Mouse (Mus musculus) hindbrain, embryonic 15.5 days (tissue): ENCODE data around the gene BC005624. TPM values are rescaled to one million over a fixed set of nuclear protein-coding genes. Genes with fewer than 3 reads are reported as not detected.

Source experiments
- ATAC-seq: fragments of 200-750 bp; cut with Nextera tagmentation; 2 replicates; pipeline ENCODE4 v1.8.0; 2017; ENCODE audit warnings: low read depth, moderate number of reproducible peaks, moderate TSS enrichment; ENCODE audit not compliant: low FRiP score
- H3K27ac ChIP-seq: fragments of 300-500 bp; sonication (generic); replicated peaks from 2 replicates; pipeline ENCODE4 v1.5.1; 2015; ENCODE audit warnings: mild to moderate bottlenecking, inconsistent platforms
- H3K27me3 ChIP-seq: fragments of 300-500 bp; sonication (generic); 2 replicates; pipeline ENCODE4 v1.6.1; 2015; ENCODE audit warnings: control low read depth, inconsistent platforms
- H3K36me3 ChIP-seq: fragments of 300-500 bp; sonication (generic); 2 replicates; pipeline ENCODE4 v1.6.1; 2015; ENCODE audit warnings: control low read depth, inconsistent platforms
- H3K4me1 ChIP-seq: fragments of 300-500 bp; sonication (generic); replicated peaks from 2 replicates; pipeline ENCODE4 v1.6.1; 2015; ENCODE audit warnings: control low read depth, inconsistent platforms
- H3K4me2 ChIP-seq: fragments of 300-500 bp; sonication (generic); 2 replicates; pipeline ENCODE4 v1.6.1; 2015; ENCODE audit warnings: moderate library complexity, mild to moderate bottlenecking, inconsistent platforms
- H3K4me3 ChIP-seq: fragments of 300-500 bp; sonication (generic); 2 replicates; pipeline ENCODE4 v1.5.1; 2015; ENCODE audit warnings: mild to moderate bottlenecking, inconsistent platforms
- H3K9ac ChIP-seq: fragments of 300-500 bp; sonication (generic); 2 replicates; pipeline ENCODE4 v1.6.1; 2015; ENCODE audit warnings: inconsistent platforms
- H3K9me3 ChIP-seq: fragments of 300-500 bp; sonication (generic); 2 replicates; pipeline ENCODE4 v1.6.1; 2016; ENCODE audit warnings: control low read depth, inconsistent platforms
- WGBS: fragments of 180-500 bp; shearing (Covaris S2); methylation state at CpG from one replicate; pipeline ENCODE4 v1.1.7; 2015; 5-methylcytosine and 5-hydroxymethylcytosine counted together
- polyA plus RNA-seq: library from polyadenylated mRNA; unstranded; fragments of >200 nt; fragmentation: Nextera tagmentation; extraction: Ambion mirVana; gene quantifications from 2 replicates; pipeline ENCODE4 v1.2.1, GENCODE M21; 2015

BC005624 gene
- 89.9 and 93.8 TPM in 2 replicates for polyA plus RNA-seq

- Histone ChIP-seq H3K4me2 (peak within 1 kb of the TSS; percentile 85), H3K36me3 (peaks cover 25% of the 10 kb centered on the region), H3K4me1 (peaks cover 33% of the 10 kb centered on the region), H3K4me3 (peak within 1 kb of the TSS; percentile 55), H3K9me3 (no peaks in the 10 kb centered on the region), H3K27ac (peak within 1 kb of the TSS; percentile 85), H3K9ac (peak within 1 kb of the TSS; percentile 62), H3K27me3 (no peaks in the 10 kb centered on the region)
- under 1% methylated on average over 66 of the region's 66 CpGs for WGBS
- peak; percentile 99 for ATAC-seq
These were observed at the start of gene BC005624, which contains the start of gene Usp20 for GRCm38 (mm10) chr2:30981790-30982513. Gene BC005624, minus strand, starts transcription at chr2:30982201. Gene Usp20, plus strand, starts transcription at chr2:30982279.

DNA sequence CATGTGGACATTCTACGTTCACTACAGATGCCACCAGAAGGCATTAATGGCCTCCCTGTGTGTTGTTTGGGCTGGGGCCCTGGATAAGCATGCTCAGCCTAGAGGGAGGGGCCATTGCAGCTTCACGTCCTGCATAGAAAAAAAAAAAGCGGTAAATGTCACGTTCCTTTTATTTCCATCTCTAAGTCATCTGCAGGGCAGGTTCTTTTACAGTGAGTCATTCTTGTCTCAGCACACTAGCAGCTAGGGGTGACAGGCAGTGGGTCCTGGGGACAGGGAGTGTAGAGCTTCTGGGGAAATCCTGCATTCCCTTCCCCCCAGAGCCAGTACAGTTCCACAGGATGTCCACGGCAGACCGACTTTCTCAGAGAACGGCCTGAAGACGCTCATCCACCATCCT lies 44.6 kb upstream of the BC005624 start:
- no peaks in the 10 kb centered on the region for H3K4me1 ChIP-seq
- H3K9ac ChIP-seq, result no peak overlapping the region
- no peak overlapping the region for H3K27ac ChIP-seq
- no peak for ATAC-seq
- no peaks in the 10 kb centered on the region for H3K9me3 ChIP-seq
- H3K4me2 ChIP-seq, result no peak overlapping the region
- 72% methylated on average over 8 of the region's 8 CpGs for WGBS
- H3K36me3 ChIP-seq, result peaks cover 32% of the 10 kb centered on the region
- no peaks in the 10 kb centered on the region for H3K27me3 ChIP-seq
- H3K4me3 ChIP-seq, result no peak overlapping the region

DNA sequence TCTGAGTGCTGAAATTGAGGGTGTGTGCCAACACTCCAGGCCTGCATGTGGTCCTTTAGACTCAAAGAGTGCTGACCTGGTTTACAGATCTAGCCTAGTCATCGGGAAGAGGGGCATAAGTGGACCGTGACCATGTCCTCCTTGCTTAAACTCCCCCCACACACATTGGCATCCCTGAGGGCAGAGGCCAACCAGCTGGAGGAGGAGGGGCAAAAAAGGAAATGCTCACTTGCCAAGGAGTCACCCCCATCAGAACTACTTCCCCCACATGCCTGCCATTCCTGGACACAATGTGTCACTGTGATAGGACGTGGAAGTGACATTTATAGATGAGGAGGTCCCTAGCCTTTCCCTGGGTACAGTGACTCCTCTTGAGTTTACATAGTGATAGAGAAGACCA lies 43.5 kb upstream of the BC005624 start:
- Histone ChIP-seq H3K27me3 (no peaks in the 10 kb centered on the region), H3K9ac (no peak overlapping the region), H3K4me1 (no peaks in the 10 kb centered on the region), H3K27ac (no peak overlapping the region), H3K4me3 (no peak overlapping the region), H3K4me2 (no peak overlapping the region), H3K9me3 (no peaks in the 10 kb centered on the region), H3K36me3 (peaks cover 31% of the 10 kb centered on the region; the same call in 1 of the 2 replicates)
- 85% methylated on average over 3 of the region's 3 CpGs for WGBS
- ATAC-seq, result no peak

DNA sequence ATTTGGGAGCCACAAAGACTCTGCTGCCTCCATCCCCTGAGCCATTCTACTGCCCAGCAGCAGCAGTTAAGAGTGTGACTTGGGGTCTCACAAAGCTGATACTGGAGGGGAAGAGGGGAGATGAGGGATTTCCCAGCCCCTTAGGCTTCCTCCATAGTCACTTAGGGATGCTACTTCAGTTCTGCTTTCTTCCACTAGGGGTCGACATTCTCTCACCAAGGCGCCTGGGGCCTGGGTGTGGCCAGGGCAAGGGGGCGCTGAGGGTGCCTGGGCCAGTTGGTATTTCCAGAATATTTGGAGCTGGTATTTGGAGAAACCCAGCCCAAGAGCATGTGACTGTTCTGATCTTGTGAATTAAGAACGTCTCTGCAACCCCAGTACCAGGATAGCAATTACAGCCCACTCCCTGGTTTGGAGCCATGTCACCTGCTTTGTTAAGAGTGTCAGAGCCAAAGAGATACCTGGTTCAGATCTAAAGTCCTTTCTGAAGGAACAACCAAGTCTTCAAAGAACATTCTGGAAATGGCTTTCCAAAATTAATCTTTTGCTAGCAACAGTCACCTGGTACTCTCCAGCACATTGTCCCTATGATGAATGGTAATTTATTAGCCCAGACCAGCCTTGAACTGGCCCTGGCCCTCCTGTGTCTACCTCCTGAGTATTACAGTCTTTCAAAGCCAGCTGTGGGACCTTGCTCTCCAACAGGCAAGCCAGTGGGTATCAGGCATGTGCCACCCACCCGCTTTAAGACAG lies 42.8 kb upstream of the BC005624 start:
- 0 out of 2 replicates have a peak, but pooled peaks have one; percentile 25 for ATAC-seq
- H3K4me2 ChIP-seq, result no peak overlapping the region
- WGBS, result 29% methylated on average over 5 of the region's 5 CpGs
- H3K36me3 ChIP-seq, result peaks cover 37% of the 10 kb centered on the region; the same call in 1 of the 2 replicates
- H3K27me3 ChIP-seq, result no peaks in the 10 kb centered on the region
- H3K4me1 ChIP-seq, result no peaks in the 10 kb centered on the region
- no peak overlapping the region for H3K9ac ChIP-seq
- H3K9me3 ChIP-seq, result no peaks in the 10 kb centered on the region
- no peak overlapping the region for H3K27ac ChIP-seq
- H3K4me3 ChIP-seq, result no peak overlapping the region

- no peak for ATAC-seq
- Histone ChIP-seq H3K9me3 (no peaks in the 10 kb centered on the region), H3K36me3 (peaks cover 42% of the 10 kb centered on the region; the same call in 1 of the 2 replicates), H3K4me2 (no peak overlapping the region), H3K4me3 (no peak overlapping the region), H3K27ac (no peak overlapping the region), H3K4me1 (no peaks in the 10 kb centered on the region), H3K27me3 (no peaks in the 10 kb centered on the region), H3K9ac (no peak overlapping the region)
- WGBS, result 87% methylated on average over 5 of the region's 5 CpGs
These were observed 41.9 kb upstream of the BC005624 start for GRCm38 (mm10) chr2:31023940-31024339.

- WGBS, result 89% methylated on average over 2 of the region's 2 CpGs
- Histone ChIP-seq H3K27ac (no peak overlapping the region), H3K27me3 (no peaks in the 10 kb centered on the region), H3K4me3 (no peak overlapping the region), H3K36me3 (peaks cover 51% of the 10 kb centered on the region), H3K9me3 (no peaks in the 10 kb centered on the region), H3K4me1 (no peaks in the 10 kb centered on the region), H3K9ac (no peak overlapping the region), H3K4me2 (no peak overlapping the region)
- no peak for ATAC-seq
These were observed 38.2 kb upstream of the BC005624 start for GRCm38 (mm10) chr2:31020202-31020601.

GRCm38 (mm10) chr2:31019011-31019410 lies 37.0 kb upstream of the BC005624 start:
- no peak for ATAC-seq
- Histone ChIP-seq H3K27me3 (no peaks in the 10 kb centered on the region), H3K27ac (no peak overlapping the region), H3K9ac (no peak overlapping the region), H3K36me3 (peaks cover 51% of the 10 kb centered on the region), H3K4me2 (no peak overlapping the region), H3K4me1 (no peaks in the 10 kb centered on the region), H3K9me3 (no peaks in the 10 kb centered on the region), H3K4me3 (no peak overlapping the region)
- WGBS, result 90% methylated on average over 8 of the region's 8 CpGs

DNA sequence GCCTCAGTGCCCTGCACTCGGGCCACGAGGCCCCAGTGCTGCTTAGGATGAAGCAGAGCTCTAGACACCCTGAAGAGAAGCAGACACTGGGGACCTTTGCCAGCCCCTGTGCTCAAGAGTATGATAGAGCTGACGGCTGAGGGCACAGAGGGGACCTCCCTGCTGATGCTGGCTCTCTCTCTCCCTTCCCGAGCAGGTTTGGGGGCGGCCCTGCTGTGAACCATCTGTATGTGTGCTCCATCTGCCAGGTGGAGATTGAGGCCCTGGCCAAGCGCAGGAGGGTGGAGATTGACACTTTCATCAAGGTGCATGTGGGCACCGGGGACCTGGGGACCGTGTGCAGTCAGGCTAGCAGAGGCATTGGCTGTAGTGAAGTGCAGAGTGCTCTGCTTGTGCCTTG lies 36.5 kb upstream of the BC005624 start:
- Histone ChIP-seq H3K36me3 (peaks cover 51% of the 10 kb centered on the region), H3K9ac (no peak overlapping the region), H3K4me1 (no peaks in the 10 kb centered on the region), H3K27me3 (no peaks in the 10 kb centered on the region), H3K4me3 (no peak overlapping the region), H3K27ac (no peak overlapping the region), H3K4me2 (no peak overlapping the region), H3K9me3 (no peaks in the 10 kb centered on the region)
- ATAC-seq, result no peak
- WGBS, result 85% methylated on average over 8 of the region's 8 CpGs

- Histone ChIP-seq H3K4me2 (no peak overlapping the region), H3K36me3 (peaks cover 51% of the 10 kb centered on the region)
- 95% methylated on average over 18 of the region's 18 CpGs for WGBS
These were observed 35.8 kb upstream of the BC005624 start for GRCm38 (mm10) chr2:31017625-31018317.

DNA sequence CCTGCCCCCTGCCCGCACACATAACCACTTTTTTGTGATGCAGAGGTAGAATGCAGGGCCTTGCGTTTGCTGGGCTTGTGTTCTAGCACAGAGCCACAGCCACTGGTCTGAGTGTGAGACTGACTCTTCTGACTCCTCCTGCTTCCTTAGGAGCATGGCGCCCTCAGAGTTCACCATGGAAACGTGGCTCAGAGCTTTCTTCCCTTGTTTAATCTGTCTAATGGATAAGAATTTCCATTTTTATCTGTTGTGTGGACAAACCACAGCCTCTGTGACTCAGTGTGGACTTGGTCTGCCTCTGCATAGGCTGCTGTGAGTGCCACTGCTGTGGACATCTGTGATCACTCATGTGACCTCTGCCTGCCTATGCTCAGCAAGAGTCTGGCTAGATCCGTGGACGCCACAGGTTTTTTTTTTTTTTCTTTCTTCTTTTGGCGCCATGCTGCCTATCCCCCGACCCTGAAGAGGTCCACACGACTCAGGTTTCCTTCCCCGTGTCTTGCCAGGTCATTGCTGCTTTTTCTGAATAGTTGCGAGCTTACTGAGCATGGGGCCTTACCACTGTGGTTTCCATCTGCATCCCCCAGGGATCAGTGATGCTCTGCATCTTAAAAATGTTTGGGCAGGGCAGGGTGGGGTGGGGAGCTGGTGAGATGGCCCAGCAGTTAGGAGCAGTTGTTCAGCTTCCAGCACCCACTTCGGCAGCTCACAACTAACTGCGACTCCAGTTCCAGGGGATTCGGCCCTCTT lies 31.5 kb upstream of the BC005624 start:
- Histone ChIP-seq H3K27ac (no peak overlapping the region), H3K4me2 (no peak overlapping the region), H3K36me3 (peaks cover 28% of the 10 kb centered on the region), H3K4me1 (no peaks in the 10 kb centered on the region), H3K4me3 (no peak overlapping the region), H3K9ac (no peak overlapping the region), H3K9me3 (no peaks in the 10 kb centered on the region), H3K27me3 (no peaks in the 10 kb centered on the region)
- ATAC-seq, result no peak
- WGBS, result 83% methylated on average over 14 of the region's 14 CpGs

More at GRCm38 (mm10) chr2:31017625-31018317, 35.8 kb upstream of the BC005624 start:
- H3K9me3 ChIP-seq, result no peaks in the 10 kb centered on the region
- no peak for ATAC-seq
- no peaks in the 10 kb centered on the region for H3K4me1 ChIP-seq
- H3K27me3 ChIP-seq, result no peaks in the 10 kb centered on the region
- H3K27ac ChIP-seq, result no peak overlapping the region
- no peak overlapping the region for H3K9ac ChIP-seq
- no peak overlapping the region for H3K4me3 ChIP-seq

GRCm38 (mm10) chr2:31007208-31007607 lies 25.2 kb upstream of the BC005624 start:
- Histone ChIP-seq H3K36me3 (peaks cover 22% of the 10 kb centered on the region; the same call in 1 of the 2 replicates), H3K27me3 (no peaks in the 10 kb centered on the region)
- 91% methylated on average over 5 of the region's 5 CpGs for WGBS

More at GRCm38 (mm10) chr2:31007208-31007607, 25.2 kb upstream of the BC005624 start:
- ATAC-seq, result no peak
- Histone ChIP-seq H3K9ac (no peak overlapping the region), H3K4me2 (no peak overlapping the region), H3K4me1 (no peaks in the 10 kb centered on the region), H3K27ac (no peak overlapping the region), H3K4me3 (no peak overlapping the region), H3K9me3 (no peaks in the 10 kb centered on the region)
